Mouse (Mus musculus): ENCODE measurements around the gene Aoc3.
"Not testable (repeated sequence)": the region's sequence is repeated elsewhere in the genome, so short reads cannot be mapped to it uniquely, and the experiment has no call there.

Aoc3 gene

DNA sequence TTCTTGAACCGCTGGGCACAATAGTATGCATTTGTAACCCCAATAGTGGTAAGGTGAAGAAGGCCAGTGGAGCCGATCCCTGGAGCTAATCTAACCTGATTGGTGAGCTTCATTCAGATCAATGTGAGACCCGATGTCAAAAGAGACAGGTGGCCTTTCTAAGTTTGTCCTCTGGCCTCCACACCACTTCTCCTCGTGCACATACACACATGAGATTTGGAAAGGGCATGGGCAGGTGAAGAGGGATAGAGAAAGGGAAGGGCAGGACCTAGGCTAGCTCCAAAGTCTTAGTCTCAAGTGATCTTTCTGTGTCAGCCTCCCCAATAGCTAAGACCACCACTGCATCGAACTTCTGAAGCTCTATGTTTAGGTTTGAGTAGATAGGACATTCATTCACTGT is 39.7 kb downstream of the Aoc3 start:
- no peak for DNase-seq (ENCODE audit: low read depth, low spot score)

DNA sequence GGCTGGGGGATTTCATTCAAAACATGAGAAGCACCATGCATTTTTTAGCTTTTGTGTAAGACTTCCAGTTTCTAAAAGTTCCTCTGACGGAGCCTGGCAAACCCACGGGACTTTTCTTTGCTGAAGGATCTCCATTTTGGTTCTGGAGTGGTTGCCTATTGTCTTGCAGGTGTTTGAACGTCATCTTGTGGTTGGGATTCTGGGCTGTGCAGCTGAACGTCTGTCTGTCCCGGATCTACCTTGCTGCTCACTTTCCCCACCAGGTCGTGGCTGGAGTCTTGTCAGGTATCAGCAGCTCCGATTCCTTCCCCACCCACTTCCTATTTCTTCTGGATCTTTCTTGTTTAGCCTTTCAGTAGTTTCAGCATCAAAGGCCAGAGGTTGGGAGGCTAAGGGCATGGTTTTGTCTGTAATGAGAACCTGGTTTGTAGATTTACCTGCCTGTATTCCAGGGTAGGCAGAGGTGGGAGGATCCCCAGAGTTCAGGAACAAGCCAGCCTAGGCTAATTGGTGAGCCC is 44.1 kb downstream of the Aoc3 start:
- no peak for DNase-seq (ENCODE audit: low read depth, low spot score)

DNA sequence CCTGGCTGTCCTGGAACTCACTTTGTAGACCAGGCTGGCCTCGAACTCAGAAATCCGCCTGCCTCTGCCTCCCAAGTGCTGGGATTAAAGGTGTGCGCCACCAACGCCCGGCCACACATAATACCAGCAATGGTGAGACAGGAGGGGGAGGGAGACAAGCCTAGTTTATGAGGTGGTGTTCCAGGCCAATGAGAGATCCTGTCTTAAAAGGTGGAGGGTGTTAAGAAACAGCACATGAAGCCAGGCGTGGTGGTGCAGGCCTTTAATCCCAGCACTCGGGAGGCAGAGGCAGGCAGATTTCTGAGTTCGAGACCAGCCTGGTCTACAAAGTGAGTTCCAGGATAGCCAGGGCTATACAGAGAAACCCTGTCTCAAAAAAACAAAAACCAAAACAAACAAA is 47.8 kb downstream of the Aoc3 start:
- not testable (repeated sequence) for DNase-seq (ENCODE audit: low read depth, low spot score)

DNA sequence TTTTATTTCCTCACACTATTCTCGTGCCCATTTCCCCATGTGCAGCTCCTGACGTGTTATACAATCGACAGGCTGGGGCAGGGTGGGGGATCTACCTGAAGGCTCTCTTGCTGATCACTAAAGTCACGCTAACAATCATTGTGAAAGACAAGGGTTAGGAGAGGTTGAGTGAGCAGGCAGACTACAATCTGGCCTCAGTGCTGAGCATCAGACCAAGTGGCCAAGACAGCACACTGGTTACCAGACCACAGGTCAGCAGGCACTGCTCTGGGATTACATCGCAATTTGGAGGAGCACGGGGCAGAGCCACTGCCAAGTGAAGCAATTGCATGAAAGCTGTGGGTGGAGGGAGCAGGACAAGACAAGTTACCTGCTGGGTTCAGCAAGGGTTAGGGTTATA is 48.5 kb downstream of the Aoc3 start:
- no peak for DNase-seq (ENCODE audit: low read depth, low spot score)

DNA sequence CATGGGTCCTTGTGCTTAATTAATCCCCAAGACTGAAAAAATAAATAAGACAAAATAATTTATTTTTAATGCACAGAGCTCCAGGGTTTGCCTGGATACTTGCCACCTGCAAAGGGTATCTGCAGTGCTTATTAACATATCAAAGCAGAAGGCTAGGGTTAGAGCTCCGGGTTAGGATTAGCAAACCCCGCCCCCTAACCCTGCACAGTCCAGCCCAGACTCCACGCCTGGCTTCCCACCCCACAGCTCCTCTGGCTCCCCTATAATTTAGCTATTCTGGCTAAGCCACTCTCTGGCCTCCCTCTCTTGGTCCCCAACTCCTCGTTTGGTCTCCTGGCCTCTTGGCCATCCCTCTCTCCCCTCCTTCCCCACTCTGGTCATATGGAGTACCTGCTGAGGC is 51.4 kb downstream of the Aoc3 start:
- DNase-seq (ENCODE audit: low read depth, low spot score), result no peak
